Mouse (Mus musculus) embryonic fibroblast, embryonic 13.5 days (primary cell): ENCODE measurements at regions not wholly inside any gene's neighbourhood (a gene's known extent, or its start where the extent isn't known, plus 50 kb on each side); places are given as distances from the start of the nearest gene placed in this dataset.

Source experiments
- CTCF ChIP-seq: IDR thresholded peaks from 2 replicates; pipeline ENCODE4 v1.5.1; 2011; ENCODE audit warnings: mild to moderate bottlenecking, control low read depth, low read length, moderate library complexity, borderline replicate concordance; ENCODE audit not compliant: insufficient read depth
- POLR2A ChIP-seq: IDR thresholded peaks from 2 replicates; pipeline ENCODE4 v1.6.1; 2011; ENCODE audit warnings: low read depth, mild to moderate bottlenecking, control low read depth, low read length, moderate library complexity

- no peak for TF ChIP-seq POLR2A
- TF ChIP-seq CTCF, result no peak
Observed at GRCm38 (mm10) chr1:73633071-73633470, 491.2 kb downstream of the Tns1 start.
